8 mouse cellular contexts compared by ENCODE assay signal in genomic region chr1:133039505-133039949, GRCm38 (mm10). TPM values are rescaled to one million over a fixed set of nuclear protein-coding genes. Genes with fewer than 3 reads are reported as not detected.
DNase-seq lines count a peak whose midpoint lies in the region.

No protein-coding gene starts in this region.

- intact Hi-C loops in gastrocnemius, postnatal 36 days (cut with DNase I): loop anchor here (1.0 to 10.0 kb wide), 2 partner anchors 61 to 575 kb away; partner anchors contain the start of gene Snrpe
- intact Hi-C loops in heart, postnatal 36 days (cut with DNase I): loop anchor here (1.0 to 10.0 kb wide), 4 partner anchors 48 to 565 kb away; partner anchors contain the start of gene Golt1a

- DNase-seq in gastrocnemius, adult 18-20 months (ENCODE audit: low spot score): peak; percentile 61
- DNase-seq in gastrocnemius, postnatal 36 days: no peak
- peak; percentile 89 for DNase-seq in NIH3T3 (ENCODE audit: low read depth)
- peak; percentile 77 for DNase-seq in embryo, embryonic 9.5 days (ENCODE audit: extremely low spot score)
- DNase-seq in heart, postnatal 36 days: peak; percentile 55 to 63
- peak; percentile 40 to 75 for DNase-seq in layer of hippocampus, postnatal 14 days (ENCODE audit: low spot score in 2 of 2)
- peak; percentile 85 for DNase-seq in mesoderm, embryonic 11.5 days (ENCODE audit: low read depth, low spot score)
- peak; percentile 43 for DNase-seq in right cerebral cortex, postnatal 4 days

RNA-seq across cellular contexts. Expression of gene Pik3c2b, which starts 5.9 kb away (rescaled TPM):
- total RNA-seq in gastrocnemius, adult 18-20 months (2021): 10 to 100 TPM in 1 of 2 experiments, 1 to 10 TPM in 1; 8.2 to 10.8 TPM
- 10 to 100 TPM in 1 of 2 experiments, 1 to 10 TPM in 1; 9.3 to 11.1 TPM for total RNA-seq in gastrocnemius, postnatal 36 days (2021)
- total RNA-seq in heart, postnatal 36 days (2021): 10 to 100 TPM; 17.9 to 20.4 TPM
- 10 to 100 TPM; 18.0 to 19.1 TPM for total RNA-seq in layer of hippocampus, postnatal 14 days (2021)

RNA-seq across cellular contexts. Expression of gene Mdm4, which starts 9.2 kb away (rescaled TPM):
- total RNA-seq in gastrocnemius, adult 18-20 months (2021): 10 to 100 TPM; 20.6 to 22.3 TPM
- total RNA-seq in gastrocnemius, postnatal 36 days (2021): 10 to 100 TPM; 22.7 to 28.1 TPM
- total RNA-seq in heart, postnatal 36 days (2021): 10 to 100 TPM; 25.3 to 29.9 TPM
- 10 to 100 TPM; 91.6 to 94.7 TPM for total RNA-seq in layer of hippocampus, postnatal 14 days (2021)

Comparison
In these comparisons a context has a peak if more than half of its experiments do, and no peak if none do; other contexts are left out.
1. DNase-seq: peak in gastrocnemius, adult 18-20 months (single experiment), NIH3T3 (single experiment), embryo, embryonic 9.5 days (single experiment), heart, postnatal 36 days (2 of 2), layer of hippocampus, postnatal 14 days (2 of 2), mesoderm, embryonic 11.5 days (single experiment) and right cerebral cortex, postnatal 4 days (single experiment); none in gastrocnemius, postnatal 36 days (0 of 2).